Mouse (Mus musculus) liver, adult 2 months (tissue): ENCODE data around the gene Tmem19.

ENCODE experiments used
- CTCF ChIP-seq: fragments of 200-500 bp; IDR thresholded peaks from 2 replicates; pipeline ENCODE4 v1.5.1; 2011; ENCODE audit warnings: low read depth, low read length, control low read depth
- POLR2A ChIP-seq: fragments of 200-500 bp; IDR thresholded peaks from 2 replicates; pipeline ENCODE4 v1.6.1; 2011; ENCODE audit warnings: low read length, control low read depth; ENCODE audit not compliant: insufficient read depth; ENCODE audit errors: extremely low read depth

GRCm38 (mm10) chr10:115315473-115316171 lies 46.7 kb downstream of the Tmem19 start, which contains the start of gene Rab21:
- peak; percentile 83 for TF ChIP-seq POLR2A
- TF ChIP-seq CTCF = no peak
